Mouse (Mus musculus) intestine, embryonic 14.5 days (tissue): ENCODE measurements at regions not wholly inside any gene's neighbourhood (a gene's known extent, or its start where the extent isn't known, plus 50 kb on each side); places are given as distances from the start of the nearest gene placed in this dataset.

Source experiments
- ATAC-seq: fragments of 200-750 bp; cut with Nextera tagmentation; replicated peaks from 2 replicates; pipeline ENCODE4 v1.8.0; 2017; ENCODE audit warnings: low read depth, moderate number of reproducible peaks, moderate TSS enrichment, moderate library complexity; ENCODE audit not compliant: low FRiP score, low TSS enrichment
- DNase-seq: peaks from one replicate; pipeline ENCODE4 v3.0.0-alpha.2; 2018; ENCODE audit warnings: low spot score
- H3K27ac ChIP-seq: fragments of 300-500 bp; sonication (generic); 2 replicates; pipeline ENCODE4 v1.5.1; 2014; ENCODE audit warnings: low read depth, mild to moderate bottlenecking, control low read depth
- H3K27me3 ChIP-seq: fragments of 300-500 bp; sonication (generic); replicated peaks from 2 replicates; pipeline ENCODE4 v1.6.1; 2014; ENCODE audit warnings: low read length, control low read depth; ENCODE audit not compliant: control insufficient read depth, insufficient read depth
- H3K36me3 ChIP-seq: fragments of 300-500 bp; sonication (generic); 2 replicates; pipeline ENCODE4 v1.6.1; 2014; ENCODE audit warnings: low read length, control low read depth; ENCODE audit not compliant: control insufficient read depth, insufficient read depth
- H3K4me1 ChIP-seq: fragments of 300-500 bp; sonication (generic); replicated peaks from 2 replicates; pipeline ENCODE4 v1.6.1; 2014; ENCODE audit warnings: low read length, control low read depth, mixed read lengths; ENCODE audit not compliant: control insufficient read depth, insufficient read depth
- H3K4me2 ChIP-seq: fragments of 300-500 bp; sonication (generic); 2 replicates; pipeline ENCODE4 v1.6.1; 2014; ENCODE audit warnings: low read length
- H3K4me3 ChIP-seq: fragments of 300-500 bp; sonication (generic); 2 replicates; pipeline ENCODE4 v1.5.1; 2014; ENCODE audit warnings: low read depth, low read length, control low read depth, mixed read lengths
- H3K9ac ChIP-seq: fragments of 300-500 bp; sonication (generic); 2 replicates; pipeline ENCODE4 v1.6.1; 2014; ENCODE audit warnings: mild to moderate bottlenecking, low read length
- H3K9me3 ChIP-seq: fragments of 300-500 bp; sonication (generic); 2 replicates; pipeline ENCODE4 v1.6.1; 2016; ENCODE audit warnings: low read length, control low read depth; ENCODE audit not compliant: control insufficient read depth
- WGBS: fragments of 180-500 bp; shearing (Covaris S2); extraction: QIAGEN DNeasy Blood & Tissue Kit; methylation state at CpG from one replicate; pipeline ENCODE4 v1.1.7; 2014; 5-methylcytosine and 5-hydroxymethylcytosine counted together

DNA sequence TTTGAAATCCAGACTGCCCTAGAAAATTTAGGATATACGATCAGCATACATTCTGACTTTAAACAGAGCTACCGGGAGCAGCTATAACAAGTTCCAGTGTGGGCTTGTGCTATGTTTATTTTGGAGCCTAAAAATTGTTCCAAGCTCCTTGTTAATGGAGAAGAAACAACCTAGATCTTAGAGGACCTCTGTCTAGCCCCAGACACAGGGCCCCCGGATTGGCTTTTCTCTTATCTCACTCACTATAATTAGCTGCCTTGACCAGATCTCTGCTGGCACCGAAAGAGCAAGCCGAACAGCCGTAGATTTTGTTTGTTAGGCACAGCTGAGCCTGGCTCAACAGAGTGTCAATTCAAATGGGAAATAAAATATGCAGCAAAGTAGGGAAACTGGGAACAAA, 50.1 kb upstream of the Herpud2 start:
- H3K27me3 ChIP-seq, result no peaks in the 10 kb centered on the region
- H3K4me1 ChIP-seq, result peaks cover 7% of the 10 kb centered on the region
- no peaks in the 10 kb centered on the region for H3K9me3 ChIP-seq
- DNase-seq, result no peak
- no peak overlapping the region for H3K4me3 ChIP-seq
- WGBS, result 14% methylated on average over 6 of the region's 6 CpGs
- H3K4me2 ChIP-seq, result no peak overlapping the region; the same call in 1 of the 2 replicates
- H3K27ac ChIP-seq, result peak overlapping the region; percentile 20; the same call in 1 of the 2 replicates
- no peak for ATAC-seq
- H3K36me3 ChIP-seq, result no peaks in the 10 kb centered on the region
- no peak overlapping the region for H3K9ac ChIP-seq
